Mouse (Mus musculus) splenic B cell, adult 2 months (primary cell): ENCODE results near the gene Muc13.
A peak's percentile ranks its signal among the peaks of the same experiment; 100 is the strongest.

Source experiments
- DNase-seq: peaks from one replicate; pipeline ENCODE4 v3.0.0-alpha.2; 2011; ENCODE audit warnings: low read depth, low spot score
- H3K27me3 ChIP-seq: 2 replicates; pipeline ENCODE4 v1.6.1; 2012; ENCODE audit warnings: mild to moderate bottlenecking, low read length, moderate library complexity, mixed read lengths; ENCODE audit not compliant: control insufficient read depth, poor library complexity, insufficient read depth, severe bottlenecking
- H3K36me3 ChIP-seq: 2 replicates; pipeline ENCODE4 v1.6.1; 2012; ENCODE audit warnings: mild to moderate bottlenecking, low read length, moderate library complexity, mixed read lengths; ENCODE audit not compliant: control insufficient read depth, poor library complexity, insufficient read depth, severe bottlenecking

Muc13 gene

DNA sequence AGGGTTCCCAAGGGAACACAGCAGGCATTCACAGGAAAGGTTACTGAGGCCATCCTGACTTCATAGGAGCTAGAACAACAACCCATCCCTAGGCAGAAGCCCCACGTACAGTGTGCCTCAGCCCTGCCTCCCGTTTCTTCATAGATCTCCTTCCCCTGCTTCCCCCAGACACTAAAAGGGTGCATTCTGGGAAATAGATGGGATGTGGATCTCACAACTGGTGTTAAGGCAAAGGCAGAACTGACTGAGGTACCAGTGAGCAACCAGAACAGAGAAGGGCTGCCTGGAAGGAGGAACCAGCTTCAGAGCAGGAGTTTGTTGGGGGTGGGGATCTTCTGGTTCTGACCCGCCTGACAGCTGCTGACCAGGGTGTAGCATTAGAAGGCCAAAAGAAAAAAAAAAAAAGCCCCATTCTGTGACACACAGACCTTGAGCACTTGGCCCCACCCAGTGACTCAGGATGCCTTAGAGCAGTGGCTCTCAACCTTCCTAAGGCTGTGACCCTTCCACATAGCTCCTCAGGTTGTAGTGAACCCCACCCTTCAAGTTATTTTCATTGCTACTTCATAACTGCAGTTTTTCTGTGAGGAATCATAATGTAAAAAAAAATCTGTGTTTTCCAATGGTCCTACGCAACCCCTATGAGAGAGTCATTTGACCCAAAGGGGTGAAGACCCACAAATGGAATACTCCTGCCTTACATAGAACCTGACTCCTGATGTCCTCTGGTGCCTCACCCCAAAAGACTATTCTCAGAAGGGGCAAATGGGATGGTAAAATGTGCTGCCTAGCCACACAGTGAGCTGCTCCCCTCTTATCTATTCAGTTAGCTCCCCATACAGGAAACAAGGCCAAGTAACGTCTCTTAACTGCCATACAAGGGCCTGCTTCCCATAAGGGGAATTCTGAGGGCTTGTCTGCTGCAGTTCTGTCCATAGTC is 11.8 kb upstream of the Muc13 start:
- no peak for DNase-seq
- Histone ChIP-seq H3K36me3 (no peaks in the 10 kb centered on the region), H3K27me3 (no peaks in the 10 kb centered on the region)

DNA sequence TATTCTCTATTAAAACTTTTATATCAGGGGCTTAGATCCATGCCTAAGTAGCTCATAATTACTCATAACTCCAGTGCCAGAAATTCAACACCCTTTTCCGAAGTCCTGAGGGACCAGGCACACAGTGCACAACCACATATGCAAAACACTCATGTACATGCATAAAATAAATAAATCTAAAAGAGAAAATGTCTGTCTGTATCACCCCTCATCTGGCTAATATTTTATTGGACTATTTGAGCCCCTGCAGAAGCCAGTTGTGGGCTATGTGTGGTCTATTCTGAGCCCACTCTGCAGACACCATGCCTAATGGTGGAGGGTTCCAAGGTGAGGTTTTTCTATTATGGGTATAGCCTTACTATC is 11.1 kb upstream of the Muc13 start:
- no peak for DNase-seq
- Histone ChIP-seq H3K36me3 (no peaks in the 10 kb centered on the region), H3K27me3 (no peaks in the 10 kb centered on the region)

DNA sequence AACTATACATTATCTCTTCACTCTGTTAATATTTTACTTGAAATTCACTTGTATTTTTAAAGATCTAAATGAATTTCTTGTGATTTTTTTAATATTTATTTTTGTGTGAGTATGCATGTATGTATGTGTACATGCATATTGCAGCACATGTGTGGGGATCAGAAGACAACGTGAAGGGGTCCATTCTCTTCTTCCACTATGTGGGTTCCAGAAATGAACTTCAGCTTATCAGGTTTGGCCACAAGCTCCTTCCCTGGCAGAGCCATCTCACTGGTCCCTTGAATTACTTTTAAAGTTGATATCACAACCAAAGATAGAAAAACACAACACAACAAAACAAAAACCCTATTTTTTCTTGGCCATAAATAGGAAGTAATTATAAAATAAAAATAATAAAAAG is 9.3 kb upstream of the Muc13 start:
- Histone ChIP-seq H3K27me3 (no peaks in the 10 kb centered on the region), H3K36me3 (no peaks in the 10 kb centered on the region)
- DNase-seq, result no peak

DNA sequence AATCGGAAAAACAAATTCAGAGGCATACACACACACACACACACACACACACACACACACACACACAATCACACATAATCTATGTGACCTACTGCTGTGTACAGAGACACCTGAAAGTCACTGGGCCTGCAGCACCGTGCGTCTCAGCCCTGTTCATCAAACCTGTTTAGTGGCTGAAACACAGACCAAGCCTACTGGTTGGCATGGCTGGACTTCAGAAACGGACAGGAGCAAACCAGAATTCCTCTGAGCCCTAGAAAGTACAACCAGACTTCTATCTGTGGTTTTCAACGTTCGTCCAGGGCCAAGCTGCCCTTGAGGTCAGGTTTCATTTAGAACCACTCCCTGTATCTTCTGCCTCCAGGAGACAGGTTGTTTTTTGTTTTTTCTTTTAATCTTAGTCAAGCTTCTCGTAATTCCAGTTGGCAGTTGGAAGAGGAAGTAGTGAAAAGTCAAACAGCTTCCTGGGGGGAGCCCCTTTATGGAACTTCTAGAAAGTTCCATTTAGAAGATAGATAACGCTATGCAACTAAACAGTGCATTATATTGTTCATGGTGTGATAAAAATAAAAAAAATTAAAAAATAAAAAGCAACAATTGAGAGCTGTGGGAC is 8.6 kb upstream of the Muc13 start:
- Histone ChIP-seq H3K27me3 (no peaks in the 10 kb centered on the region), H3K36me3 (no peaks in the 10 kb centered on the region)
- peak; percentile 49 for DNase-seq

DNA sequence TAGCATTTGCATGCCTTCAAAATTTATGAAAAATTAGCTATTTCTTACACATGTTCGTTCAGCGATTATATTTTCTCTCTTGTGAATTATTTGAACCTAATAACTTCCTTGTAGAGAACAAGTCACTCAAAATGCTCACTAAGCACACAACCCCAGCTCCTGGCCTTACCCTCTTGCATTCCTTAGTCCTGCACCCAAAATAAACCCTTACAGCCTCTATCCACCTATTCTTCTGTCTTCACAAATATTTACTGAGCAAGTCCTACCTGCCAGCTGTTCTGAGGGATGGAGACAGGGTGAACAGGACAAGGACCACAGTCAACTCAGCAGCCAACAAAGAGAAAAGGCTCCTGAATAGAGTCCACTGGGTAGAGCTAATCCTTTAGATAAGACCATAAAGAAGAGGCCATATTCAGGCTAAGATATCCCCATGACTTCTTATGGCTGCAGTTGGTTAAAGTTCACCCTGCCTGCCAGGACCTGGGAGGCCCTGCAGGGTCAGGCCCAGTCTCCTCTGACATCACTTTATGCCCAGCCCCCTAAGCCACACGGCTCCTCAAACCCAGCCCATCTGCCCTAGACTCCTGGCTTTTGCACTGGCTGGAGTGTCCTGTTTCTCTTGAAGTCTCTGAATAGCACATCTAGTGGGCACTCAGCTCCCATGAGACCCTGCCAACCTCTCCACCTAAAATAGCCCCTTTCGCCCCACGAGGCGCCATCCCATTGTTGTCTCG is 7.0 kb upstream of the Muc13 start:
- DNase-seq, result no peak
- H3K27me3 ChIP-seq, result no peaks in the 10 kb centered on the region
- no peaks in the 10 kb centered on the region for H3K36me3 ChIP-seq

DNA sequence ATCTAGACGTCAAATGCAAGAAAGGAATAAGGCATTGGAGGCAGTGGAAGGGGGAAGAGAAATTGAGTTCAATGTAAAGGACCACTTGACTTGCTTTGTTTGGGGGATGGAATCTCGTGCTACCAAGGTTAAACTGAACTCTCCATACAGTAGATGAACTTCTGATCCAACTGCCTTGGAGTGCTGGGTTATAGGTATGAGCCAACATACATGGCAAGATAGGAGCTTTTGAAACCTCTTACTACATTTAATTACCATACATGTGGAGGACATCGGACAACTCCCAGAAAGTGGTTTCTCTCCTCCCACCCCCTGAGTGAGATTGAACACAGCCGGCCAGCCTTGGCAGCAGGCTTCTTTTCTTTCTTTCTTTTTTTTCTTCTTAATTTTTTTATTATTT is 1.3 kb downstream of the Muc13 start:
- no peaks in the 10 kb centered on the region for H3K36me3 ChIP-seq
- H3K27me3 ChIP-seq, result no peaks in the 10 kb centered on the region
- no peak for DNase-seq

DNA sequence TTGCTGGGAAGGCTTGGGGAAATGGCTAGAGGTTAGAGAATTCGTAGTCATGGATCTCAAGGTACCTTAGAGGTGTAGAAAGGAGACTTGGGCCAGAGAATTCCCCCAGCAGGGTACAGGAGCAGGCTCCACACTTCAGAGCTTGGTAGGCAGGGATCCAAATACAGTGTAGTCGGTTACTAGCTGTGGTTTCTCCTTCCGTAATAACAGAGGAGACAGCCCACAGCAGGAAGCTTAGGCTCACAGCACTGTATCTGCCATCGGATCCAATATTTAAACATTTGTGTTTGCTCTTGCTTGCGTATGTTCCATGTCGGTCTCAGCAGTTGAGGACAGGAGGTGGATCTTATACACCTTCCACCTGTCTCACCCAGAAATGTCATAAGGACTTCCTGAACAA is 2.0 kb downstream of the Muc13 start:
- Histone ChIP-seq H3K27me3 (no peaks in the 10 kb centered on the region), H3K36me3 (no peaks in the 10 kb centered on the region)
- no peak for DNase-seq

DNA sequence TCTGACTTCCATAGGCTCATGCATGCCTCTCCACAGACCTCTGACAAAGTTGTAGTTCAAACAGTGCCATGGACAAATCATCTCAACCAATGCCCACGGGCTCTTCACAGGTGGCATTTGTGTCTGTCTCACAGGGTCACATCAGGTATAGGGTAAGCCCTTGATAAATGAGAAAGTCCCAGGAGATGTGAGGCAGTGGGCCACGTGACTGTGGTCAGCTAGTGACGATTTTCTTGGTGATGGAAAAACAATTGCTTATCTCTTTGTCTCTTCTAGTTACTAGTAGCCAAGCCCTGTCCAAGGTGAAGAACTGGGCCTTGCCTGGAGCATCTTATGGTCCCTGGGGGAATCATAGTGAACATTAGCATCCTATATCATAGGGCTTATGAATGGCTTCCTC is 2.9 kb downstream of the Muc13 start:
- peak; percentile 48 for DNase-seq
- H3K36me3 ChIP-seq, result no peaks in the 10 kb centered on the region
- H3K27me3 ChIP-seq, result no peaks in the 10 kb centered on the region

DNA sequence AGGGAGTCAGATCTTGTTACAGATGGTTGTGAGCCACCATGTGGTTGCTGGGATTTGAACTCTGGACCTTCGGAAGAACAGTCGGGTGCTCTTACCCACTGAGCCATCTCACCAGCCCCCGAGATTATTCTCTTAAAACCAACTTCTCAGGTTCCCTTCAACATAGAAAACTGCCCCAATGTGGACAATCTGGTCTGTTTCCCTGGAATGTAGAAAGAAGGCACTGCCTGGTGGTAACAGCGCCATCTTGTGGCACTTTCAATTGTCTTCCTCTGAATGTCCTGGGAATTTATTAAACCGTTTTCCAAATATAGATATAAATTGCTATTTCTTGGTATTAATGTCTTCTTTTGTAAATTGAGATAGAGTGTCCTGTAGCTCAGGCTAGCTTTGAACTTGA is 4.0 kb downstream of the Muc13 start:
- H3K27me3 ChIP-seq, result no peaks in the 10 kb centered on the region
- peak; percentile 65 for DNase-seq

DNA sequence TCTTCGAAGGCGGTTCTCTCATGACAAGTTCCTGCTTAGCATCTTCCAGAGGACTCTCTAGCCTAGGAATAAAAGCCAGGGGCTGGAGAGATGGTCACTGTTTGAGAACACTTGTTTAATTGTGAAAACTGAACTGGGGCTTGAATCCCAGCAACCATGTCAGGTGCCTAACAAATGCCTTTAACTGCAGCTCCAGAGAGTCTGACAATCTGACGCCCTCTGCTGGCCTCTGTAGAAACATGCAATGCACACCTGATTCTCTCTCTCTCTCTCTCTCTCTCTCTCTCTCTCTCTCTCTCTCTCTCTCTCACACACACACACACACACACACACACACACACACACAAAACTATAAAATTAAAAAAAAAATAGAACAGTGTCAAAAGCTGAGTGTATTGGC is 16.2 kb downstream of the Muc13 start:
- DNase-seq, result peak; percentile 62

More for the DNA sequence above, 4.0 kb downstream of the Muc13 start:
- no peaks in the 10 kb centered on the region for H3K36me3 ChIP-seq

DNA sequence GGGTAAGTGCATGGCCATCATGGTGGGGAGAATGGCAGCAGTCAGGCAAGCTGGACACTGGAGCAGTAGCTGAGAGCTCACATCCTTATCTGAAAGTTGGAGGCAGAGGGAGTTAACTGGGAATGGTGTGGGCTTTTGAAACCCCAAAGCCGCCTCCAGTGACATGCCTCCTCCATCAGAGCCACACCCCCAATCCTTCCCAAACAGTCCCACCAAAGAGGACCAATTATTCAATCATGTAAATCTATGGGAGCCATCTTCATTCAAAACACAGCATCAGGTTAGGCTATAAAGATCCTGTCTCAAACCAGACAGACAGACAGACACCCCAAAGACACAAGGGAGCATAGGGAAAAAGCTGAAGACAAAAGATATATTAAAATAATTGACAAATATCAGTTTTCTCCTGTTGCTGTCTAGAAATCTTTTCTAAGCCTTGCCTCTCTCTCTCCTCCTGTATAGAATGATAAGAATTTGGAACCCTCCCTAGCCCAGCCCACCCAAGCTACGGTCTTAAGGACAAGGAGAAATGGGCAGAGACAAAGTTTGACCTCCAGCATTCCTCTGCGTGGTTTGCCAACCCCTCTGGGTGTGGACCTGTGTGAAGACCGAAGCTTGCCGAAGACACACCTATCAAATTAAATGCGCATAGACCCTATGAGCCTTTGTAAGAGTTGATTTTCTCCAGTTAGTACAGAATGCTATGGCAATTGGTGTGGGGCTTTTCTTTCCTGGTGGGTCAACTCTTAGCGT is 24.8 kb downstream of the Muc13 start:
- no peak for DNase-seq
- H3K36me3 ChIP-seq, result no peaks in the 10 kb centered on the region
- no peaks in the 10 kb centered on the region for H3K27me3 ChIP-seq

More for the DNA sequence above, 16.2 kb downstream of the Muc13 start:
- Histone ChIP-seq H3K36me3 (no peaks in the 10 kb centered on the region), H3K27me3 (no peaks in the 10 kb centered on the region)

DNA sequence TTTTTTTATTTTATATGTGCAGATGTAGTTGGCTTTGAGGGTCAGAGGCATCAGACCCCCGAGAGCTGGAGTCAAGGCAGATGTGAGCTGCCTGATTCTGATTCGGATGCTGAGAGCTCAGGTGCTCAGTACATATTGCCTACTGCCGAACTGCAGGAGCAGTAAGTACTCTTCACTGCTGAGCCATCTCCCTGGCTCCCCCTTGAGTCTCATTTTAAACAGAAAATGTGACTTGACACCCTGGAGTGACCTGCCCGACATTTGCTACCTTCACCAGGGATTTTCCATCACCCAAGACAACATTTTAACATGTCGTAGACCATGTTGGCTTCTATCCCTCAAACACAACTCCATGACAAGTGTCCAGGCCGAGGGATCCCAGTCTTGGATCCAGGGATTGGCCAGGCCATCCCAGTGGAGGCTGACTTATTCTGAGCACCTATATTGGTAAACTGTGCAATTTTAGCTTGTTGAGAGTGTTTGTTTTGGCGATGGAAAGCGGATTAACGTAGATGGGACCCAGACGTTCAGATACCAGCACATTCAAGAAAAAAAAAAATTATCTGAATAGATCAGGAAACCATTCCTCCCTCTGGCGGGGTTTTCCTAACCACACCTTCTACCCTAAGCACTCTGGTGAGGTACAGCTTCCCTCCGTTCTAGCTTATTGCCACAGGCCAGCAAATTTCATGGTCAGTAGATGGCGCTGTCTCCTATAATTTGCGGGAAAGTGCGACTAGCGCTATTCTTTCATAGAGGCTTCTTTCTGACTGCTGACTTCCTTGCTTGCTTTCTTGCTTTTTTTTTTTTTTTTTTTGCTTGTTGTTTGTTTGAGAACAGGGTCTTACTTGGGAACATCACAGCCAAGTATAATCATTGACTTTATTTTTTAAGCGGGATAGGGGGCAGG is 26.7 kb downstream of the Muc13 start:
- Histone ChIP-seq H3K27me3 (no peaks in the 10 kb centered on the region), H3K36me3 (no peaks in the 10 kb centered on the region)
- peak; percentile 90 for DNase-seq

DNA sequence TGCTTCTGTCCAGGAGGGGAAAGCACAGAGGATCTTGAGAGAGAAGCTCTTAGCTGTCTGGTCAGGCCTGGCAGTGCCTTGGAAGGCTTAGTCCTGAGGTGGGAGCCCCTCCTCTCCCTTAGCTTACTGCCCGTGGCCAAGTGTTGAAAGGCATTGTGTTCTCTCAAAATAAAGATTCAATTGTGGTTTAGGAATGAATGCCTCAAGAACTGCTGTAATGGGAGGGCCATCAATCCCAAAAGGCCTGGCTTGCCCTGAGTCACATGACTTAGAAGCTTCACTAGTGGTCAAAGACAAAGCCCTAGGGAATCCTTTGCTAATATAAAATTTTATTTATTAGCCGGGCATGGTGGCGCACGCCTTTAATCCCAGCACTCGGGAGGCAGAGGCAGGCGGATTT is 30.8 kb downstream of the Muc13 start:
- Histone ChIP-seq H3K36me3 (no peaks in the 10 kb centered on the region), H3K27me3 (no peaks in the 10 kb centered on the region)
- no peak for DNase-seq

DNA sequence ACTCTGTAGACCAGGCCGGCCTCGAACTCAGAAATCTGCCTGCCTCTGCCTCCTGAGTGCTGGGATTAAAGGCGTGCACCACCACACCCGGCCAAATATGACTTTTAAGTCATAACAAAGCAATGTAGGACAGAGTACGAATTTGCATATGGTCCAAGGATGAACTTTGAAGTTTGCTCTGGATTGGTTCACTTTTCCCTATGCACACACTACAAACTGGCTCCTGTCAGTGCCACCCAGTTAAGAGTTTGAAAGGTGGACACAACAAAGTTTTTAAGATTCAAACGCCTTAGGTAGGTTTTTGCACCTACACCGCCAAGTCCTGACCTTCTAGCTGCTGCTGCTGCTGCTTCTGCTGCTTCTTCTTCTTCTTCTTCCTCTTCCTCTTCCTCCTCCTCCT is 34.7 kb downstream of the Muc13 start:
- Histone ChIP-seq H3K27me3 (no peaks in the 10 kb centered on the region; the same call in 1 of the 2 replicates), H3K36me3 (no peaks in the 10 kb centered on the region)
- no peak for DNase-seq
